Mouse (Mus musculus) intestine, embryonic 15.5 days (tissue): ENCODE data around the gene Ilkap. TPM values are rescaled to one million over a fixed set of nuclear protein-coding genes. Genes with fewer than 3 reads are reported as not detected.

Source experiments
- ATAC-seq: fragments of 200-750 bp; cut with Nextera tagmentation; 2 replicates; pipeline ENCODE4 v1.8.0; 2017; ENCODE audit warnings: moderate TSS enrichment, moderate library complexity
- H3K27ac ChIP-seq: fragments of 300-500 bp; sonication (generic); 2 replicates; pipeline ENCODE4 v1.5.1; 2015; ENCODE audit warnings: mild to moderate bottlenecking, inconsistent platforms
- H3K27me3 ChIP-seq: fragments of 300-500 bp; sonication (generic); replicated peaks from 2 replicates; pipeline ENCODE4 v1.6.1; 2015; ENCODE audit warnings: inconsistent platforms
- H3K36me3 ChIP-seq: fragments of 300-500 bp; sonication (generic); 2 replicates; pipeline ENCODE4 v1.6.1; 2015; ENCODE audit warnings: inconsistent platforms
- H3K4me1 ChIP-seq: fragments of 300-500 bp; sonication (generic); replicated peaks from 2 replicates; pipeline ENCODE4 v1.6.1; 2015; ENCODE audit warnings: inconsistent platforms
- H3K4me2 ChIP-seq: fragments of 300-500 bp; sonication (generic); replicated peaks from 2 replicates; pipeline ENCODE4 v1.6.1; 2015; ENCODE audit warnings: mild to moderate bottlenecking, inconsistent platforms
- H3K4me3 ChIP-seq: fragments of 300-500 bp; sonication (generic); replicated peaks from 2 replicates; pipeline ENCODE4 v1.5.1; 2015; ENCODE audit warnings: inconsistent platforms
- H3K9ac ChIP-seq: fragments of 300-500 bp; sonication (generic); 2 replicates; pipeline ENCODE4 v1.6.1; 2015; ENCODE audit warnings: inconsistent platforms
- H3K9me3 ChIP-seq: fragments of 300-500 bp; sonication (generic); 2 replicates; pipeline ENCODE4 v1.6.1; 2016; ENCODE audit warnings: inconsistent platforms
- WGBS: fragments of 180-500 bp; shearing (Covaris S2); methylation state at CpG from one replicate; pipeline ENCODE4 v1.1.7; 2015; 5-methylcytosine and 5-hydroxymethylcytosine counted together
- polyA plus RNA-seq: library from polyadenylated mRNA; unstranded; fragments of >200 nt; fragmentation: Nextera tagmentation; extraction: Ambion mirVana; gene quantifications from 2 replicates; pipeline ENCODE4 v1.2.1, GENCODE M21; 2015

Gene Ilkap
- polyA plus RNA-seq, 1 experiment from 2014 or later, result 128 TPM

GRCm38 (mm10) chr1:91344921-91345685, 53.5 kb downstream of the Ilkap start:
- Histone ChIP-seq H3K27me3 (peaks cover 44% of the 10 kb centered on the region), H3K9me3 (no peaks in the 10 kb centered on the region), H3K4me1 (peaks cover 12% of the 10 kb centered on the region; the same call in 1 of the 2 replicates), H3K36me3 (no peaks in the 10 kb centered on the region), H3K9ac (no peak overlapping the region), H3K4me3 (peak overlapping the region; percentile 32), H3K4me2 (peak overlapping the region; percentile 59), H3K27ac (no peak overlapping the region)
- peak; percentile 34 for ATAC-seq
- WGBS, result 2% methylated on average over 68 of the region's 68 CpGs

GRCm38 (mm10) chr1:91344001-91344400, 54.6 kb downstream of the Ilkap start:
- Histone ChIP-seq H3K36me3 (no peaks in the 10 kb centered on the region), H3K4me3 (no peak overlapping the region), H3K27ac (no peak overlapping the region), H3K4me2 (no peak overlapping the region), H3K9me3 (no peaks in the 10 kb centered on the region), H3K27me3 (peaks cover 44% of the 10 kb centered on the region), H3K9ac (no peak overlapping the region), H3K4me1 (peaks cover 12% of the 10 kb centered on the region; the same call in 1 of the 2 replicates)
- 77% methylated on average over 3 of the region's 3 CpGs for WGBS
- ATAC-seq, result no peak

- Histone ChIP-seq H3K4me2 (no peak overlapping the region), H3K4me1 (no peaks in the 10 kb centered on the region), H3K36me3 (no peaks in the 10 kb centered on the region), H3K27ac (no peak overlapping the region), H3K9me3 (no peaks in the 10 kb centered on the region), H3K9ac (no peak overlapping the region), H3K4me3 (no peak overlapping the region), H3K27me3 (peaks cover 3% of the 10 kb centered on the region; the same call in 1 of the 2 replicates)
- no peak for ATAC-seq
- 89% methylated on average over 7 of the region's 7 CpGs for WGBS
Observed at GRCm38 (mm10) chr1:91337355-91337754, 61.3 kb downstream of the Ilkap start.

- no peak overlapping the region for H3K4me2 ChIP-seq
- no peak for ATAC-seq
- H3K9me3 ChIP-seq, result no peaks in the 10 kb centered on the region
- no peak overlapping the region for H3K4me3 ChIP-seq
- no peaks in the 10 kb centered on the region for H3K27me3 ChIP-seq
- no peaks in the 10 kb centered on the region for H3K4me1 ChIP-seq
- H3K27ac ChIP-seq, result no peak overlapping the region
- H3K9ac ChIP-seq, result no peak overlapping the region
- H3K36me3 ChIP-seq, result no peaks in the 10 kb centered on the region
Observed at GRCm38 (mm10) chr1:91333582-91333981, 65.0 kb downstream of the Ilkap start.

- Histone ChIP-seq H3K27ac (no peak overlapping the region), H3K4me2 (no peak overlapping the region), H3K4me1 (no peaks in the 10 kb centered on the region), H3K9me3 (no peaks in the 10 kb centered on the region), H3K36me3 (no peaks in the 10 kb centered on the region), H3K27me3 (no peaks in the 10 kb centered on the region), H3K9ac (no peak overlapping the region), H3K4me3 (no peak overlapping the region)
- no peak for ATAC-seq
- 54% methylated on average over 4 of the region's 4 CpGs for WGBS
Observed at GRCm38 (mm10) chr1:91332102-91332501, 66.5 kb downstream of the Ilkap start.

- 68% methylated on average over 4 of the region's 4 CpGs for WGBS
Observed at GRCm38 (mm10) chr1:91325488-91326042, 73.0 kb downstream of the Ilkap start.

GRCm38 (mm10) chr1:91324646-91325045, 74.0 kb downstream of the Ilkap start:
- WGBS, result 77% methylated on average over 2 of the region's 2 CpGs
- ATAC-seq, result no peak
- no peak overlapping the region for H3K9ac ChIP-seq

More at GRCm38 (mm10) chr1:91325488-91326042, 73.0 kb downstream of the Ilkap start:
- H3K9me3 ChIP-seq, result no peaks in the 10 kb centered on the region
- no peaks in the 10 kb centered on the region for H3K36me3 ChIP-seq
- no peaks in the 10 kb centered on the region for H3K27me3 ChIP-seq
- H3K9ac ChIP-seq, result no peak overlapping the region
- 0 out of 2 replicates have a peak, but pooled peaks cover 2% of the 10 kb centered on the region for H3K4me1 ChIP-seq
- no peak overlapping the region for H3K4me3 ChIP-seq
- H3K27ac ChIP-seq, result no peak overlapping the region
- ATAC-seq, result no peak
- no peak overlapping the region for H3K4me2 ChIP-seq

More at GRCm38 (mm10) chr1:91324646-91325045, 74.0 kb downstream of the Ilkap start:
- H3K4me3 ChIP-seq, result no peak overlapping the region
- H3K27me3 ChIP-seq, result no peaks in the 10 kb centered on the region
- H3K27ac ChIP-seq, result no peak overlapping the region
- 0 out of 2 replicates have a peak, but pooled peaks cover 2% of the 10 kb centered on the region for H3K4me1 ChIP-seq
- no peaks in the 10 kb centered on the region for H3K36me3 ChIP-seq
- no peak overlapping the region for H3K4me2 ChIP-seq
- no peaks in the 10 kb centered on the region for H3K9me3 ChIP-seq

Other genes starting within 250 kb of the Ilkap start
- gene Ramp1, start 219.0 kb downstream of the Ilkap start, polyA plus RNA-seq, result 7.9 and 9.4 TPM in 2 replicates
- 65.1 and 66.7 TPM in 2 replicates for gene Ube2f, start 148.5 kb downstream of the Ilkap start, polyA plus RNA-seq
- gene Scly, start 100.5 kb downstream of the Ilkap start, polyA plus RNA-seq, result 18.6 and 21.7 TPM in 2 replicates
- gene Espnl, start 76.7 kb downstream of the Ilkap start, polyA plus RNA-seq, result 0.04 TPM in 2 replicates
- 0.44 and 0.53 TPM in 2 replicates for gene Klhl30, start 47.8 kb downstream of the Ilkap start, polyA plus RNA-seq
- gene Erfe, start 32.4 kb downstream of the Ilkap start, polyA plus RNA-seq, result 9.5 and 10.0 TPM in 2 replicates
- gene Hes6, start 15.2 kb upstream of the Ilkap start, polyA plus RNA-seq, result 94.0 and 103 TPM in 2 replicates
- gene Per2, start 60.5 kb upstream of the Ilkap start, polyA plus RNA-seq, result 7.8 and 7.9 TPM in 2 replicates
- 7.2 and 8.1 TPM in 2 replicates for gene Traf3ip1, start 95.8 kb upstream of the Ilkap start, polyA plus RNA-seq
- gene Asb1, start 141.7 kb upstream of the Ilkap start, polyA plus RNA-seq, result 3.8 and 4.1 TPM in 2 replicates